Mouse (Mus musculus) adrenal gland, postnatal 10 days (tissue): ENCODE data around the gene Cyp2j8. TPM values are rescaled to one million over a fixed set of nuclear protein-coding genes. Genes with fewer than 3 reads are reported as not detected.
"Not testable (repeated sequence)": the region's sequence is repeated elsewhere in the genome, so short reads cannot be mapped to it uniquely, and the experiment has no call there.

ENCODE experiments used
- DNase-seq: peaks from one replicate; pipeline ENCODE4 v3.0.0; 2021; ENCODE audit warnings: mixed read lengths
- long read RNA-seq, 2 experiments: library from polyadenylated mRNA; stranded (forward); transcript quantifications; one replicate each; pipeline ENCODE4 v2.0.0; 2021
- total RNA-seq, 2 experiments: library from RNA; stranded (reverse); gene quantifications; 2 replicates each; pipeline ENCODE4 v1.2.3; 2021

Gene Cyp2j8
- total RNA-seq, result not detected
- long read RNA-seq, experiment 1, result 0 reads
- long read RNA-seq, experiment 2, result 0 reads

DNA sequence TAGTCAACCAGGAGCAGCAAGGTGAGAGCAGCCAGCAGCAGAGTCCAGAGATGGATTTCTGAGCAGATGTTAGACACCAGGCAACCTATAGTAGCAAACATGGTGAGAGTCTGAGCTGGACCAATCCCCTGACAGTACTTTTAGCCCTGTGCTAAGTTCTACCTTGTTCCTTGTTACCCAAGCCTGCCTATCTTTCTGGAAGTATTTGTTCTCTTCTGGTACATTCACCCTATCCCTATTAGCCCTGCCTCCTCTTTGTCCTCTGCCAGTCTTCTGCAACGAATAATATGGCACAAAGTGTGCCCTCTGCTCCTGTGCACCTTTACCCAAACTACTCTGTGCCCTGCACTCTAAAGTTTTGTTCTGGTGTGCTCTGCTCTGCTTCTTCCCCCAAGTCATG lies at the start of gene Cyp2j8:
Gene Cyp2j8, minus strand, starts transcription at position 101 of the 400 bp plus-strand sequence.
- DNase-seq, result no peak

DNA sequence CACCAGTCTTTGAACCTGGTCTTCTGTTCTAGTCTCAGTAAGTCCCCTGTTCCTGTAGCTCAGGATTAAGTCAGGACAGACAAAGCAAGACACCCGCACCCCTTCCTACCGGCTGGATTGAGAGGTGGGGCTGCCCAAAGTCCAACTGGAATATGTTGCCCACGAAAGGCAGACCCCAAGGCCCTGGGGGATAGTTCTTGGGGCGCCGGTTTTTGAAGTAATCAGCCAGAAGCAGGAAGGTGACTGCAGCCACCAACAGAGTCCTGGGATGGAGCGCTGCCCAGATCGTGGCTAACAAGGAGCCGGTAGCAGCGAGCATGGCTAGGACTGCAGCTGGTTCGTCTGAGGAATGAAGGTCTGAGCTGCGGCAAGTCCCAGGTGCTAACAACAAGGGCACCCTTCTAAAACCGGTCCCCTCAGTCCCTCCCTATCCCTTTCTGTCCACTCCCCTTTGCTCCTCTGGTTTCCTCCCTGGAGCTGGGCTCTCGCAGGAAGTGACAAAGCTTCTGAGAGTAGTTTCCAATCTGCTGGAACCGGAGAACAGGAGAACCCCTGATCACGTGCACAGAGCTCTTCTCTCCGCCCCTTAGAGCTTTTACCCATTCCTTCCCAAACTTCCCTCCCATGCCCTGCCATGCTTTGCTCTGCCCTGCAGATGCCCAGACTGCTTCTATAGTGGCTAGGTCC lies 46.1 kb upstream of the Cyp2j8 start, which contains the start of gene Cyp2j6:
Gene Cyp2j6, minus strand, starts transcription at position 529 of the 687 bp plus-strand sequence.
- peak; percentile 64 for DNase-seq

DNA sequence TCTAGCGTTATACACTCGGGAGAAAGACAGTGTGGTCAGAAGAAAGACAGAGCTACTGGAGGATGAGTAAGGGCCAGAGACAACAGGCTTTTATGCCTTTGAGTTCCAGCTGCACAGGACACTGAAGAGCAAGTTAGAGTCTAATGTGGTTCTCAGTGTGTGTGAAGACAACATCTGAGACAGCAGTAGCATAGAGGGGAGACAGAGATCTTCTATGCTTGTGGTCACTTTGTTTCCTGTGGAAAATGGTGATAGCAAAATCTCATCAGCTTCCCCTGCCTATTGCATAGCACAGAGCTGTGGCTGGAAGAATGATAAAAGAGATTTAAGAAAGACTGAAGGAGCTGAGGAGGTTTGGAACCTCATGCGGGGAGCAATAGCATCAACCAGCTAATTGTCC lies 44.4 kb upstream of the Cyp2j8 start:
- DNase-seq, result no peak

DNA sequence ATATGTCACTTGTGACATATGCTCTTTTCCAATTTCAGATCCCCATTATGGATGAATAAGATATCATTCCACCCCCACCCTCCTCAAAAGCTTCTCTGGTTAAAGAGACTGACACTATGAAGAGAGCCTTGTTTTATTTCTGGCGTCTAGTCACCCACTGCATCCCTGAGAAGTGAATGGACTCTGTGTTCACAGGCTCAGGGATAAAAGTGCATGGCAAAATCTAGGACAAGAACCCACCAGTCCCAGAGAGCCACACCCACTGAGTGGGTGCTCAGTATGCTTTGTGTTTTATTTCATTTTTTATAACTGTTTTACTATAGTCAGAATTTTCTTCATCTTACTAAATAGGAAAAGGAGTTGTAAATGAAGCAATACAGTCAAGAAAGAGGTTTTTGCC lies 38.8 kb upstream of the Cyp2j8 start:
- DNase-seq, result no peak

DNA sequence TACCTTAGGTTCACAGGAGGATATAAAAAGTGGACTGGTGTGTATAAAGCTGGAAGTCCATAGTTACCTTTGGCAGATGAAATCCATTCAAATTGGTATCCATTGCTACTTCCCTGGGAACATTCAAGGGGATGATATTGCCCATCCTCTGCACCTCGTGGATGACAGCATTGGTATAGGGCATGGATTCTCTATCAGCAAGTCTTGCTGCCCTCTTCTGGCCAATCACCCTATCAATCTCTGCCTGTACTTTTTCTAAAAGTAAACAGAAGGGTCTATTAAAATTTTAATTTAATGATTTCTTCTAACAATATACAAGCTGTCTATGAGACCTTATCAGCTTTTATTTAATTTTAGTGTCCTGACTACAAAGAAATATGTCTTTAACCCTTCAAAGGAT lies 18.6 kb upstream of the Cyp2j8 start:
- peak; percentile 18 for DNase-seq

DNA sequence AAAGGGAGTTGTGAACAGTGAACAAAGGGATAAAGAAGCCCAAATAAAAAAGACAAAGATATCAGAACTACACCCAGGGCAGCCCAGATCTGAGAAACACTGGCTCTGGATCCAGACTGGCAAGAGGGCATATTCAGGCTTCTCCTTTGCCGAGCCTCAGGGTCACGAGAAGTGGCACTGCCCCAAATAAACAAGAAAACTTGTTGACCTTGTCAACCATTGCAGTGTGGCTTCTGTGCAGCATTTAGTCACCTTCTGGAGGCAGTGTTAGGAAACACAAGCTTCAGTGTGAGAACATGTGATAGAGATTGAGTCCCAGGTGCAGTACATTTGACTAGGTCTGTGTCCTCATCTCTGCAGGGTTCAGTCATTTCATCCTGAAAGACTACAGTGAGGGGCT lies 15.1 kb upstream of the Cyp2j8 start:
- DNase-seq, result peak; percentile 47

DNA sequence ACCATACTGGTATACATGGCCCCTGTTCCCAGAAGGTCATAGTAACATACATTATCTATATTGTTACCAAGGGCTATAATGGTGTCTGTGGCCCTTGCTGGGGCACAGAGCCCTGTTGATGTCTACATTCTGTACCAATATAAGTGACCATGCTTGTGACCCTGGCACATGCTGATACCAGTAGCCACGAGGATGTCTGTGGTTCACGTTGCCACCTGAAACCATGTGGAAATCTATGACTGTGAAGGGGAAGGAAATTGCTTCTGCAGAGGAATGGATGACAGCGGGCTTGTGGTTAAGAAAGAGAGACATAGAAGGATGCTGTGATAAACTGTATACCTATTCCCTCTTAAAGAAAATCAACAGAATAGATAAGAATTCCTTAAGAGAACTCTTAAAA lies 2.9 kb upstream of the Cyp2j8 start:
- DNase-seq, result no peak

DNA sequence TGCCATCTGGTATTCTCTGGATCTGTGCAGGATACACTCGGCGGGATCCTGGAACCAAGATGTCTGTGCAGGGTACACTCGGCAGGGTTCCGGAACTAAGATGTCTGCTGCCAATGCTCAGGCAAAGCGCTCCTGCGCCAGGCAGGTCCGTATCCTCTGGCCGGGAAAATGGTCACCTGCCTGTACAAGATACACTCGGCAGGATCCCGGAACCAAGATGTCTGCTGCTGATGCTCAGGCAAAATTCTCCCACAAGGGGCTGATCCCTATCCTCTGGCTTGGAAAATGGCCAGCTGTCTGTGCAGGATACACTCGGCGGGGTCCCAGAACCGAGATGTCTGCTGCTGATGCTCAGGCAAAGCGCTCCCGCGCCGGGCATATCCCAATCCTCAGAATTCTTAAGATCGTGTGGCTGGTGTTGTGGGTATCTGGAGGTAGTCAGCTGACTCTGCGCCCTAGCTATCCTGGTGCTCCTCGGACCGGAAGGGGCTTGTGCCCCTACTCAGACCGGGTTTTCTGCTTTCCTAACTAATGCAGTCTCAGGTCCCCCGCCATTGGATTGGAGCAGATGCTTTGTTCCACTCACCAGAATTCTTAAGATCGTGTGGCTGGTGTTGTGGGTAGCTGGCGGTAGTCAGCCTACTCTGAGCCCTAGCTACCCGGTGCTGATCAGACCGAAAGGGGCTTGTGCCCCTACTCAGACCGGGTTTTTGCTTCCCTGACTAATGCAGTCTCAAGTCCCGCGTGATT lies 43.7 kb downstream of the Cyp2j8 start:
- DNase-seq, result not testable (repeated sequence)

Other genes starting within 250 kb of the Cyp2j8 start
- gene Cyp2j11, start 158.7 kb downstream of the Cyp2j8 start, total RNA-seq, result not detected
- 1 to 10 TPM; 7.6 to 7.9 TPM for gene Cyp2j6, start 46.3 kb upstream of the Cyp2j8 start, total RNA-seq
- gene Cyp2j9, start 84.2 kb upstream of the Cyp2j8 start, total RNA-seq, result 1 to 10 TPM; 1.5 to 2.4 TPM
- gene Cyp2j5, start 156.8 kb upstream of the Cyp2j8 start, total RNA-seq, result 10 to 100 TPM in 1 of 2 experiments, 1 to 10 TPM in 1; 6.8 to 17.9 TPM